Mouse (Mus musculus) liver, embryonic 13.5 days (tissue): ENCODE results near the gene Prg4. TPM values are rescaled to one million over a fixed set of nuclear protein-coding genes. Genes with fewer than 3 reads are reported as not detected.

Source experiments
- ATAC-seq: fragments of 200-750 bp; cut with Nextera tagmentation; 2 replicates; pipeline ENCODE4 v1.8.0; 2017; ENCODE audit warnings: low read depth, mild to moderate bottlenecking, moderate number of reproducible peaks, moderate library complexity
- DNase-seq: peaks from one replicate; pipeline ENCODE4 v3.0.0; 2022
- H3K27ac ChIP-seq: fragments of 300-500 bp; sonication (generic); 2 replicates; pipeline ENCODE4 v1.5.1; 2015; ENCODE audit warnings: moderate library complexity, mild to moderate bottlenecking, inconsistent platforms
- H3K27me3 ChIP-seq: fragments of 300-500 bp; sonication (generic); 2 replicates; pipeline ENCODE4 v1.6.1; 2015; ENCODE audit warnings: mild to moderate bottlenecking, inconsistent platforms
- H3K36me3 ChIP-seq: fragments of 300-500 bp; sonication (generic); 2 replicates; pipeline ENCODE4 v1.6.1; 2015; ENCODE audit warnings: mild to moderate bottlenecking, inconsistent platforms
- H3K4me1 ChIP-seq: fragments of 300-500 bp; sonication (generic); replicated peaks from 2 replicates; pipeline ENCODE4 v1.6.1; 2015; ENCODE audit warnings: inconsistent platforms
- H3K4me2 ChIP-seq: fragments of 300-500 bp; sonication (generic); 2 replicates; pipeline ENCODE4 v1.6.1; 2015; ENCODE audit warnings: inconsistent platforms, mild to moderate bottlenecking, moderate library complexity
- H3K4me3 ChIP-seq: fragments of 300-500 bp; sonication (generic); replicated peaks from 2 replicates; pipeline ENCODE4 v1.5.1; 2015; ENCODE audit warnings: mild to moderate bottlenecking, inconsistent platforms
- H3K9ac ChIP-seq: fragments of 300-500 bp; sonication (generic); 2 replicates; pipeline ENCODE4 v1.6.1; 2015; ENCODE audit warnings: mild to moderate bottlenecking, inconsistent platforms
- H3K9me3 ChIP-seq: fragments of 300-500 bp; sonication (generic); replicated peaks from 2 replicates; pipeline ENCODE4 v1.6.1; 2016; ENCODE audit warnings: inconsistent platforms
- WGBS: fragments of 180-500 bp; shearing (Covaris S2); methylation state at CpG from one replicate; pipeline ENCODE4 v1.1.7; 2015; ENCODE audit not compliant: insufficient replicate concordance; 5-methylcytosine and 5-hydroxymethylcytosine counted together
- polyA plus RNA-seq: library from polyadenylated mRNA; unstranded; fragments of >200 nt; fragmentation: Nextera tagmentation; extraction: Ambion mirVana; gene quantifications from 2 replicates; pipeline ENCODE4 v1.2.1, GENCODE M21; 2015

Gene Prg4
- polyA plus RNA-seq, 1 experiment from 2014 or later = 0.40 TPM

DNA sequence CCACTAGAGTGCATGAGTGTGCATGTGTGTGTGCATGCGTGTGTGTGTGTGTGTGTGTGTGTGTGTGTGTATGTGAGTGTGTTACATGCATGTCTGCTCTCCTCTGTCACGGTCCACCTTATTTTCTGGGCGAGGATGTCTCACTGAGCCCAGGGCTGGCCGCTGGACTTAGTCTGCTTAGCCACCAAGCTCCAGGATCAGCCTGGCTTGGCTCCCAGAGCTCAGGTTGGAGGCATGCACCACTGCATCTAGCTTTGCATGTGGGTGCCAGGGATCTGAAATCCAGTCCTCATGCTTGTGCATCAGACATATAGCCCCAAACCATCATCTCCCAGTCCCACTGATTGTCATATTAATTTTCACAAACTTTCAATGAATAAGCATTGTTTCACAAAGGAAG is 2.3 kb downstream of the Prg4 start:
- Histone ChIP-seq H3K9ac (no peak overlapping the region), H3K4me3 (no peak overlapping the region), H3K4me1 (peaks cover 6% of the 10 kb centered on the region), H3K9me3 (no peaks in the 10 kb centered on the region), H3K27ac (no peak overlapping the region), H3K27me3 (no peaks in the 10 kb centered on the region), H3K4me2 (no peak overlapping the region), H3K36me3 (no peaks in the 10 kb centered on the region)
- WGBS = 74% methylated on average over 4 of the region's 4 CpGs
- DNase-seq = no peak
- no peak for ATAC-seq

DNA sequence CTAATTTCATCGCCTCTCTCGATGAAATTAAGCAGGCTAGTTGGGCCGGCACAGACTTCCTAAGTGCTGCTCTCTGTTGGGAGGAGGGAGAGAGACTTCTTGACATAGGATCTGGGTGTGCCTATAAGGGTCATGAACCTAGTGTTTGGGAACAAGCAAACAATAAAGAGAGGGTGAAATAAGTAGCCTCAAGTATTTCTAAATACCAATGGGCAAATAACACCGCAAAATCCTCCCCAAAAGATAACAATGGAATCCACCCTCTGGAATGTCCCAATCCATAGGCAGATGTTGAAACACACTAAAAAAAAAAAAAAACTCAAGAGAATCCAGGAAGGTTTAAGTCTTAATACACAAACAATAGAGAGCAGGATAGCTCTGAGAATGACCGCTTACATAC is 2.9 kb downstream of the Prg4 start:
- no peak overlapping the region for H3K4me2 ChIP-seq
- H3K27ac ChIP-seq = no peak overlapping the region
- H3K9ac ChIP-seq = no peak overlapping the region
- no peaks in the 10 kb centered on the region for H3K9me3 ChIP-seq
- 68% methylated on average over 5 of the region's 5 CpGs for WGBS
- H3K36me3 ChIP-seq = no peaks in the 10 kb centered on the region
- DNase-seq (no peak), ATAC-seq (no peak)
- H3K4me1 ChIP-seq = peaks cover 6% of the 10 kb centered on the region
- H3K4me3 ChIP-seq = no peak overlapping the region
- H3K27me3 ChIP-seq = no peaks in the 10 kb centered on the region

DNA sequence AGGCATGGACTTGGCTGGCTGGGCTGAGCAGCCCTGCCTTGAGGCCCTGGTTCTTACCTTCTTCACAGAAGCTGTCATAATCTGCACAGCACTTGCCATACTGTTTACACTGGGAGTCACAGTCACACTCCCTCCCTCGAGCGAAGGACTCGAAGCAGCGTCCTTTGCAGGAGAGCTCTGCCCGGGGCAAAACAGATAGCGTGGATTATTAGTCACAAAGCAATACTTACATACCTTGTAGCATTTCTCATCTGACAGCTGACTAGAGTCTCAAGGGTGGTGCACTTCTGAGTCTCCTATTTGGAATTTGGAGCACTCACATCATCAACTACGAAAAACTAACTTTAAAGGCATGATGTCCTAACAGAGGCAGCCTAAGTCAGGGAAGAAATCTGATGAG is 5.4 kb downstream of the Prg4 start:
- H3K9me3 ChIP-seq = no peaks in the 10 kb centered on the region
- H3K27ac ChIP-seq = no peak overlapping the region
- H3K4me3 ChIP-seq = no peak overlapping the region
- DNase-seq (no peak), ATAC-seq (no peak)
- 64% methylated on average over 7 of the region's 7 CpGs for WGBS
- H3K4me1 ChIP-seq = peaks cover 6% of the 10 kb centered on the region
- H3K27me3 ChIP-seq = no peaks in the 10 kb centered on the region
- no peak overlapping the region for H3K9ac ChIP-seq
- H3K36me3 ChIP-seq = no peaks in the 10 kb centered on the region
- no peak overlapping the region for H3K4me2 ChIP-seq

DNA sequence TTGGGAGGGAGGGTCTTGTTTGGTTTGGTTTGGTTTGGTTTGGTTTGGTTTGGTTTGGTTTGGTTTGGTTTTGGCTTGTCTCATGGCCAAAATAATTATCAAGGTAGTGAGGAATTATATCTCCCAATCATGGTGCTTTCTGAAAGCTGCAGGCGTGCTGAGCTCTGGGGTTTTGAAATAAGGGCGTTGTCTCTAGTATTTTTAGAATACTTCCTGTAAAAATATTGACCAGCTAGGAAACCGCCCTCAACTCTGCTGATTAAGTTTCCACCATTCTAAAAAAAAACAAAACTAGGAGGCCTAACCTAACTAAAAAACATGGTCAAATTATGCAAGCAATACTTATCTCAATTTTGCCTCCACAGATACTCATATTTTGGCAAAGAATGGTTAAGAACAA is 6.4 kb downstream of the Prg4 start:
- ATAC-seq = no peak
- H3K36me3 ChIP-seq = no peaks in the 10 kb centered on the region
- no peak overlapping the region for H3K27ac ChIP-seq
- H3K4me3 ChIP-seq = no peak overlapping the region
- no peak for DNase-seq
- no peak overlapping the region for H3K9ac ChIP-seq
- no peak overlapping the region for H3K4me2 ChIP-seq
- H3K9me3 ChIP-seq = no peaks in the 10 kb centered on the region
- 20% methylated on average over 3 of the region's 3 CpGs for WGBS
- no peaks in the 10 kb centered on the region for H3K27me3 ChIP-seq
- H3K4me1 ChIP-seq = peaks cover 6% of the 10 kb centered on the region

DNA sequence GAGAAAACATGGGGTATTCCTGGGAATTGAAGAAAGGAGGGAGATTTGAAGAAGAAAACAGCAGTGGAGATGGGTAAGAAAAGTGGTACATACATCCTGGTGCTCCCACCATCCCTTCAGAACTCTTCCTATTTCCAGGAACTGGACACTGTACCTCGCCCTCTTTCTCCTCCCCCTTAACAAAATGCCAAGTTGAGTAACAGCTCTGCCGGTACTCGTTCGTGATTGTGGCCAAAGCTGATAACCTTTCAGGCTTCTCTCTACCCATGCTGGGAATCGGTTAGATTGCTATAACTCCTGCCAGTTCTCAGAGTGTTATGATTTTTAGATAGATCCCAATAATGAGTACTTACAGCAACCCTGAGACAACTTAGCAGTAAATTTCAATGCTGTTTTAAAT is 7.0 kb downstream of the Prg4 start:
- Histone ChIP-seq H3K27me3 (no peaks in the 10 kb centered on the region), H3K9me3 (no peaks in the 10 kb centered on the region), H3K27ac (no peak overlapping the region), H3K4me2 (no peak overlapping the region), H3K4me3 (no peak overlapping the region), H3K36me3 (no peaks in the 10 kb centered on the region), H3K9ac (no peak overlapping the region), H3K4me1 (peaks cover 6% of the 10 kb centered on the region)
- DNase-seq (no peak), ATAC-seq (no peak)
- WGBS = 17% methylated on average over 5 of the region's 5 CpGs

DNA sequence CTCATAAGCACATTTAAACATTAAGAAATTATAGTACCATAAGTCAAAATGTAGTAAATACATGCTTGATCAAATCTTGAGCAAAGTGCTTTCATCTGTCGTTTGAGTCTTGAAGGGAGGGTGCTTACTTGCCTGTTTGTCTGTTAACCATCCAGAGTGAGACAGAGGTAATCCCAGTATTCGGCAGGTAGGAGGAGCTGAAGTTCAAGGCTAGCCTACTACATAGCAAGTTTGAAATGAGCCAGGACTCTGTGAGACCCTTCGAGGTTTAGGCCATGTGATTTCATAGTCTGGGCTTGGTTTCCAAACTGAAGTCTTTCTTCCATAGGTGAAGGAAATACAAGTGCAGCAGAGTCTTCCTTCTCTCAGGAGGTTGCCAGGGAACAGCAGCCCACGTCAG is 24.2 kb downstream of the Prg4 start:
- no peaks in the 10 kb centered on the region for H3K27me3 ChIP-seq
- no peak overlapping the region for H3K27ac ChIP-seq
- H3K9me3 ChIP-seq = no peaks in the 10 kb centered on the region
- WGBS = 77% methylated on average over 4 of the region's 4 CpGs
- DNase-seq (no peak), ATAC-seq (no peak)
- no peak overlapping the region for H3K9ac ChIP-seq
- no peaks in the 10 kb centered on the region for H3K4me1 ChIP-seq
- no peak overlapping the region for H3K4me3 ChIP-seq
- no peak overlapping the region for H3K4me2 ChIP-seq
- H3K36me3 ChIP-seq = peaks cover 72% of the 10 kb centered on the region

DNA sequence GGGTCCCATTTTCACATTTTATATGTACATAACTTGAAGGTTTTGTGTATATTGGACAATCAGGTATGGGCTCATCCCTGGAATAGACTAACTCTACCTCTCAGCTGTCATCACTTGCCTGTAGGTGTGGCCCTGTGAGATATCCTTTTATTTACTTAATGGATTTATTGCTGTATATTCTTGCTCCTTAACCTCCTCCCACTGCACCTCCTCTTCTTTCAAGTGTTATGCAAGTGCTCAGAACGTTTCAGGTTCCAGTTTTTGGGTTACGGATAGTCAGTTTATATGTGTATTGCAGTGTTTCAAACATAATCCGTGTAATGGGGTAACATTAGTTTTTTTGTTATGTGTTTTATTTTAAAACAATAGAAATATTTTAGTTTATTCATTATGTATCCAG is 27.3 kb downstream of the Prg4 start:
- H3K36me3 ChIP-seq = peaks cover 73% of the 10 kb centered on the region
- no peak for ATAC-seq
- WGBS = 80% methylated on average over 3 of the region's 3 CpGs

DNA sequence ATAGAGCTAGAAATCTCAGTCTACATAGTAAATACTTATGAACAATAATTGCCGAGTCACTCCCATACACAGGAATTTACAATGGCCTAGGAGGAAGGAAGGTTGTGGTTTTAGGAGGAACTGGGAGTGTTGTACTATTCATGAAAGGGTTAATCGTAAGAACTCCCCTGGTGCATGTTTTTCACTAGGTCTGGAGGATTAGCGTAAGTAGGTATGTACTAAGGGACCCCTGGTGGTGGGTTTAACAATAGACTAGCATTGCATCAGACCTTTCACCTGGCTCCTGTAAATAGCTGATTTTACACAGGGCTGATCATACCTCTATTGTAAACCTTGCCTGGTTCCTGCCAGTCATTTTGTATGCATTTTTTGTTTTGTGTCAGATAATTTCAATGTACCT is 39.7 kb downstream of the Prg4 start:
- ATAC-seq (no peak), DNase-seq (no peak)
- Histone ChIP-seq H3K4me3 (no peak overlapping the region), H3K4me2 (no peak overlapping the region), H3K27ac (no peak overlapping the region), H3K4me1 (no peaks in the 10 kb centered on the region), H3K9me3 (no peaks in the 10 kb centered on the region), H3K9ac (no peak overlapping the region), H3K27me3 (no peaks in the 10 kb centered on the region), H3K36me3 (peaks cover 86% of the 10 kb centered on the region)
- WGBS = 77% methylated on average over 3 of the region's 3 CpGs

More for the DNA sequence above, 27.3 kb downstream of the Prg4 start:
- DNase-seq = no peak
- H3K9ac ChIP-seq = no peak overlapping the region
- H3K4me3 ChIP-seq = no peak overlapping the region
- no peak overlapping the region for H3K4me2 ChIP-seq
- H3K27me3 ChIP-seq = no peaks in the 10 kb centered on the region
- no peaks in the 10 kb centered on the region for H3K4me1 ChIP-seq
- no peak overlapping the region for H3K27ac ChIP-seq
- no peaks in the 10 kb centered on the region for H3K9me3 ChIP-seq

DNA sequence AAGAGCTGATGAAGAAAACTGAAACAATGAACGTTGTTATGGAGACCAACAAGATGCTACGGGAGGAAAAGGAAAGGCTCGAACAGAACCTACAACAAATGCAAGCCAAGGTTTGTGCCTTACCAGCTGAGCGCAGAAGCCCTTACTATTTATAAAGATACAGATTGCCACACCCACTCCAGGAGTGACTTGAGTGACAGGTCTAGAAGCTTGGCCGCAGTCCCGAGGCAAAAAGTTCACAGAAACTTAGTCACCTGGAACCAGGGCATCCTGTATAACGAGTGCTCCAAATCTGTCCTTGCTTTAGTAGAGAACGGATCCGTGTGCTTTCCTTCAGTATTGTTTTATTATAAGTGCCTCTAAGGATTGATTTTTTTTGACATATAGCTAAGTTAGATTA is 40.3 kb downstream of the Prg4 start:
- ATAC-seq (no peak), DNase-seq (no peak)
- Histone ChIP-seq H3K4me3 (no peak overlapping the region), H3K36me3 (peaks cover 83% of the 10 kb centered on the region), H3K4me1 (no peaks in the 10 kb centered on the region), H3K9ac (no peak overlapping the region), H3K4me2 (no peak overlapping the region), H3K27me3 (no peaks in the 10 kb centered on the region), H3K9me3 (no peaks in the 10 kb centered on the region), H3K27ac (no peak overlapping the region)
- 81% methylated on average over 9 of the region's 9 CpGs for WGBS

DNA sequence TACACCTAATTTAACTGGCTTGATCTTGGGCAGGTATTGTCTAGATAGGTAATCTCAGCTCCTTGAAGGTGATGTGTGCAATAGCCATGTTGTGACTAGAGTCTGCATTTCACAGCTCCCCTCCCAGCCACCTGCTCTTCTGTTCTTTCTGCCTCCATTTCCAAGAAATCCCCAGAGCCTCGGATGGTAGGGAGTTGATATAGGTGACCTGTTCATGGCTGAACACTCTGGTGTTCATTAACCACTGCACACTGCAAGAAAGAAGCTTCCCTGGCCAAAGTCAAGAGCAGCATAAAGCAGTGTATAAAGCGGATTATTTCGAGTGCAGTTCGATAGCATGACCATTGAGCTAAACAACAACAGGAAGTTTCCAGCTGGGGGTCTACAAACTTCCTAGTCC is 47.5 kb downstream of the Prg4 start:
- Histone ChIP-seq H3K4me1 (no peaks in the 10 kb centered on the region), H3K36me3 (peaks cover 74% of the 10 kb centered on the region), H3K27me3 (no peaks in the 10 kb centered on the region), H3K4me2 (no peak overlapping the region), H3K27ac (no peak overlapping the region), H3K9me3 (no peaks in the 10 kb centered on the region), H3K9ac (no peak overlapping the region), H3K4me3 (no peak overlapping the region)
- ATAC-seq = no peak
- no peak for DNase-seq
- WGBS = 77% methylated on average over 4 of the region's 4 CpGs

DNA sequence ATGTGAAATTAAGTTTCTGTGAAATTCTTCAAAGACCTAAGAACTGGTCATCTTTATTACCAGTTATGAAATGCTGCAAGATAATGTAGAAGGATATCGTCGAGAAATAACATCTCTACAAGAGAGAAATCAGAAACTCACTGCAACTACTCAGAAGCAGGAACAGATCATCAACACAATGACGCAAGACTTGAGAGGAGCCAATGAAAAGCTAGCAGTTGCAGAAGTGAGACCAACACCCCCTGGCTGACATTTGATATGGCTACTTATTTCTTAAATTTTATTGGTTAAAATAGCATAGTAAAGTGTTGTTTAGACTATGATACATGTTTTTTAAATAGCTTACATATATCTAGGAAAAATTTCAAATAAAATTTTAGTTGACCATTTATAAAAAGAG is 50.0 kb downstream of the Prg4 start:
- Histone ChIP-seq H3K4me3 (no peak overlapping the region), H3K4me2 (no peak overlapping the region), H3K4me1 (no peaks in the 10 kb centered on the region), H3K9ac (no peak overlapping the region), H3K27ac (no peak overlapping the region), H3K27me3 (no peaks in the 10 kb centered on the region), H3K9me3 (no peaks in the 10 kb centered on the region), H3K36me3 (peaks cover 72% of the 10 kb centered on the region)
- WGBS = 88% methylated on average over 3 of the region's 3 CpGs
- DNase-seq (no peak), ATAC-seq (no peak)

DNA sequence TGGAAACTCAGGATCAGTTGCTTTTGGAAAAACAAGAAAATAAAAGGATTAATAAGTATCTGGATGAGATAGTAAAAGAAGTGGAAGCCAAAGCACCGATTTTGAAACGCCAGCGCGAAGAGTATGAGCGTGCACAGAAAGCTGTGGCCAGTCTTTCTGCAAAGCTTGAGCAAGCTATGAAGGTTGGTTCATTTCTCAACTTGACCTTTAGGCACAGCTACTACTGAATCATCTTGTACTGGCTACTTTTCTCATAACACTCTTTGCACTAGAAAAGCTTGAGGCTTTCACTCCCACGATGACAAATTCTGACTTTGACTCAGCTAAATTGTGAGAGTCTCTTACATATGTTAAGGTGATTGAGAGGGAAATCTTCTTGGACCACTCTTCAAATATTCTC is 56.0 kb downstream of the Prg4 start:
- DNase-seq (no peak), ATAC-seq (no peak)
- no peak overlapping the region for H3K9ac ChIP-seq
- no peaks in the 10 kb centered on the region for H3K27me3 ChIP-seq
- no peaks in the 10 kb centered on the region for H3K9me3 ChIP-seq
- WGBS = 93% methylated on average over 6 of the region's 6 CpGs
- no peak overlapping the region for H3K4me3 ChIP-seq
- H3K4me2 ChIP-seq = no peak overlapping the region
- peaks cover 74% of the 10 kb centered on the region for H3K36me3 ChIP-seq
- no peaks in the 10 kb centered on the region for H3K4me1 ChIP-seq
- H3K27ac ChIP-seq = no peak overlapping the region

DNA sequence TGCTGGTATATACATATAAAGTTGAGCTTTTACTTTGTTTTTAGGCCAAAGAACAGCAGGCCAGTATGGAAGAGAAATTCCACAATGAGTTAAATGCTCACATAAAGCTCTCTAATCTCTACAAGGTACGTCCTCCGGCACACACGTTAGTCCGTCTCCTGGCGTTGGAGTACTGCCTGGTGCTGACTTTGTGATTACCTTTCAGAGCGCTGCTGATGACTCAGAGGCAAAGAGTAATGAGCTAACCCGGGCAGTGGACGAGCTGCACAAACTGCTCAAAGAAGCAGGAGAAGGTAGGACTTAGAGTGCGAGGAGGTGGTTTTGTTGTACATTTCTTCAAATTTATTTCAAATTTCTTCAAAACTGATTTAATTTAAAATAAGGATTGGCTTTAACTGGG is 58.7 kb downstream of the Prg4 start:
- Histone ChIP-seq H3K27me3 (no peaks in the 10 kb centered on the region), H3K36me3 (peaks cover 70% of the 10 kb centered on the region), H3K27ac (no peak overlapping the region), H3K9me3 (no peaks in the 10 kb centered on the region), H3K4me2 (no peak overlapping the region), H3K4me1 (no peaks in the 10 kb centered on the region), H3K4me3 (no peak overlapping the region), H3K9ac (no peak overlapping the region)
- DNase-seq (no peak), ATAC-seq (no peak)
- 89% methylated on average over 9 of the region's 9 CpGs for WGBS
